Mouse (Mus musculus) cerebellum, postnatal 14 days (tissue): ENCODE results near the gene Ubl3.

Source experiments
- DNase-seq, 2 experiments: peaks; one replicate each; pipeline ENCODE4 v3.0.0; 2021; ENCODE audit warnings: mixed read lengths in 2 of 2

Gene Ubl3

DNA sequence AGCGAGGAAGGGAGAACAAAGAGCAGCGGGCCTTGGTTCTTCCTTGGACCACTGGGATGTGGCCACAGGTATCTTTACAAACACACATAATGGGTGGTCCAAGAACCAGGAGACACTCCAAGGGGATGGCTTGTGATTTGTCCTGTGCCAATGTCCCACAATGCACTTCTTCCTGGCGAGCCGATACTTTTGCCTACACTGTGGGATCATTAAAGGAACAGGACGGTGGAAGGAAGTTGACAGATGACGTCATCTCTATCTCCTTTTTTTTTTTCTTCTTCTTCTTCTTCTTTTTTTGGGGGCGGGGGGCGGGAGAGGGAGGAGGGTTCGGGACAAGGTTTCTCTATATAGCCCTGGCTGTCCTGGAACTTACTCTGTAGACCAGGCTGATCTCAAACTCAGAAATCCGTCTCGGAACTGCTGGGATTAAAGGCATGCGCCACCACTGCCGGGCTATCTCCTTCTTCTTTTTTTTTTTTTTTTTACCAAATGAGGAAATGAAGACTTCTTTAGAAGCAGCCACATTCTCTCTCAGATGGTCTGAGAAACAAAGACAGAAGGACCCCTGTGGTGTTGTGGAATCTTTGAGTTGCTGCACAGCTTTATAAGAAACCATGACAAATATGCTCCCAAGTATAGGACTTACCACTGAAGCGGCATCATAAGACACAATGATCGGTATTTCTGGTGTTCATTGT, 6.8 kb upstream of the Ubl3 start:
- DNase-seq: no peak

DNA sequence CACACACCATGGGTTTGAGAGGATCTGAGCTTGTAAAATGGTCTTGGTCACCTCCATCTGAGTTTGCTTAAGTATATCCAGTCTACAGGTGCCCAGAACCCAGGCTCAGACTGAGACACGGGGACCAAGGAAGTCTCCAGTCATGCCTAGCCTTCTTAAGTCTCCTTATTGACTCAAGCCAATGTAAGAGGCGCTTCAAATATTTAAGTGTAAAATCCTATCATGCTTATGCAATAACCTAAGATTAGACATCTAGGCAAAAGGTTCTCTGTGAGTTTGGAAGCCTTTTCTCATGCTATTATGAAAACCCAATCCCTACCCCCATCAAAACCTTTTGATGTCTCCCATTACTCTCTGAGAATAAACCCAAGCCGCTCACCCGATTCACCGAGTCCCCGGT, 5.9 kb upstream of the Ubl3 start:
- no peak for DNase-seq

DNA sequence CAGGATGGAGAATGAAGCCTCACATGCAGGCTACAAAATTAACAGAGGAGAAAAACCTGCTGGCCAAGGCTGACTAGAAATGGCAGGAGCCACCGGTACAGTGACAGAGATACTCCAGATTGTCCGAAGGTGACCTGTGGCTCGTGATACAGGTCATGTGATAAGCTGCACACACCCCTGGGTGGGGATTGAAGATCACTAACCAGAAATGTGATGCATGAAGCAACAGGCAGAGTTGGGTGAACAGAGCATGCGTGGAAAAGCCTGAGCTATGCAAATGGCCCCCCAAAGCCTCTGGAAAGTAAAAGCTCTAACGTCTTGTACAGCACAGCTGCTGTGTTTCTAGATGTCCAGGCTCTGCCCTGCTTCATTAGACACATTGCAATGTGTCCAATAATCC, 3.9 kb upstream of the Ubl3 start:
- no peak for DNase-seq

DNA sequence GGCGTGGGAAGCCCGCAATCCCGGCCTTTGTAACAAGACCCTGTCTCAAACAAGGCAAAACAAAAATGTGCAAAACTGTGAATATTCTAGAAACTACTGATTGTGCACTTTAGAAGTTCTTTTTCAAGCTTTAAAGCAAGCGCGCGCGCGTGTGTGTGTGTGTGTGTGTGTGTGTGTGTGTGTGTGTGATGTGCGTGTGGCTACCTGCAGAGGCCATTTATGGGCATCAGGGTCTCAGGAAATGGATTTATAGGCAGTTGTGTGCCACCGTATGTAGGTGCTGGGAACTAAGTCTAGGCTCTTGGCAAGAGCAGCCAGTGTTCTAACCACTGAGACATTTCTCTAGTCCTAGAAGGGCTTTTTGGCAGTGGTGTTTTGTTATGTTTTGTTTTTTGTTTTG, 2.6 kb upstream of the Ubl3 start:
- no peak for DNase-seq

DNA sequence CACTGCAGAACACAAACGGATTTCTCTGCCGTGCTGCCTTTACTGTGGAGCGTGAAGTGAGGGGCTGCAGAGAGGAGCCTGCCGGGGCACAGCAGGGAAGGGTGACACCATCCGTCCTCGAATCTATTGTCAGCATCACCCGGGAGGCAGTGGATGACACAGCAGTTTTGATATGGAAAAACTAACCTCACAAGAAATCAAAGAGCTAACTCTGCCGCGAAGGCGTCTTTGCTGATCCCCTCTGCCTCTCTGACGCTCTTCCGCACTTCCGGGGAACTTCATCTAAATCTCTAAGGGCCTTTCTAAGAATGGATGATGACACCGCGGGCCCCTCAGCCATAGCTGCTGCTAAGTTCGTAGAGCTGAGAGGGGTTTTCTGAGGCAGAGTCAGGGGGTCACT, 2.1 kb upstream of the Ubl3 start:
- DNase-seq: no peak

DNA sequence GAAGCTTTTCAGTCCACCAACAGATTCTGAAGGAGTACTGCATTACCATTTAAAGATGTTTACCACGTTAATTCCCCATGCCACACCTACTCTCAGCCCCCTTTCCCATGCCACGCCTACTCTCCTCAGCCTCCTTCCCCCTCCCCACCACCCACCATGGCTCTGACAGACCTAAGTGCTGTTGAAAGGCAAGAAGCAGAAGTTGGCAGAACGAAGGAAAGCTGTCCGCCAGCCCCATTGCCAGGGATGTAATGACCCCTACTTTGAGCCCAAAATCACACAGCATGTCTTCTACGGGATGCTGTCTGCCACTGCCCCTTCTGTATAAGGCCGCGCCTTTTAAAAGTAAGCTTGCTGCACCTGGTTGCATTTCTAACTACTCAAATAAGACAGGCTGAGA, 1.7 kb upstream of the Ubl3 start:
- no peak for DNase-seq

DNA sequence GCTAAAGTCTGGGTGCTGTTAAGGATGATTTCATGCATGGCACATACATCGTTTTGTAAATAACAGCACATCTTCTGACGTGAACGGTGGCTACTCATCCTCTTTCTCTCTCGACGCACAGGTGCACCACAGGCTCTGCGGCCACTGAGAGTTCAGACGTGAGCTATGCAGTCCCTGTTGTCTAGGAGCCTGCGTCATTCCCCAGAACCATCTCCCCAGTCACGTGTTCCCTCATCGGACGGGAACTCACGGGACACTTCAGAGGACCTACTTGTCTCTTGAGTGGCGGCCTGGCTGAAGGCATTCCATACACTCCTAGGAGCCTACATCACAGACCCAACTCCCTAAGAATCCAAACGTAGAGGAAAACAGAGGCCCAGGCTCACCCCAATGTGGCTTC, 1.1 kb upstream of the Ubl3 start:
- no peak for DNase-seq

DNA sequence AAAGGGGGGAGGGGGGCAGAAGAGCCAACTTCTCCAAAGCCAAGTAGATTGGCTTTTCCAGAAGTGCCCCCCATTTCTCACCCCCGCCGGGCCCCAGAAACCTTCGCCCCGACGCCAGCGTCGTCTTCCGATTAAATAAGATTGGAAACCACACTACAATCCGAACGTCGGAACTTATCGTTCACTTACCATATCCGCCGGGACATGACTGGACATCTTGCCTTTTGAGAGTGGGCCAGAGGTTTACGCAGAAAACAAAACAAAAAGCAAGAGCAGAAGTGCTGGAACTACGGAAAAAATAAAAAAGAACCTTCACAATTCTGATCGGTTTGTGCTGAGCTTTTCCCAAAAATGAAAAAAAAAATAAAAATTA, 839 bp downstream of the Ubl3 start:
- peak; percentile 51 to 57 for DNase-seq

DNA sequence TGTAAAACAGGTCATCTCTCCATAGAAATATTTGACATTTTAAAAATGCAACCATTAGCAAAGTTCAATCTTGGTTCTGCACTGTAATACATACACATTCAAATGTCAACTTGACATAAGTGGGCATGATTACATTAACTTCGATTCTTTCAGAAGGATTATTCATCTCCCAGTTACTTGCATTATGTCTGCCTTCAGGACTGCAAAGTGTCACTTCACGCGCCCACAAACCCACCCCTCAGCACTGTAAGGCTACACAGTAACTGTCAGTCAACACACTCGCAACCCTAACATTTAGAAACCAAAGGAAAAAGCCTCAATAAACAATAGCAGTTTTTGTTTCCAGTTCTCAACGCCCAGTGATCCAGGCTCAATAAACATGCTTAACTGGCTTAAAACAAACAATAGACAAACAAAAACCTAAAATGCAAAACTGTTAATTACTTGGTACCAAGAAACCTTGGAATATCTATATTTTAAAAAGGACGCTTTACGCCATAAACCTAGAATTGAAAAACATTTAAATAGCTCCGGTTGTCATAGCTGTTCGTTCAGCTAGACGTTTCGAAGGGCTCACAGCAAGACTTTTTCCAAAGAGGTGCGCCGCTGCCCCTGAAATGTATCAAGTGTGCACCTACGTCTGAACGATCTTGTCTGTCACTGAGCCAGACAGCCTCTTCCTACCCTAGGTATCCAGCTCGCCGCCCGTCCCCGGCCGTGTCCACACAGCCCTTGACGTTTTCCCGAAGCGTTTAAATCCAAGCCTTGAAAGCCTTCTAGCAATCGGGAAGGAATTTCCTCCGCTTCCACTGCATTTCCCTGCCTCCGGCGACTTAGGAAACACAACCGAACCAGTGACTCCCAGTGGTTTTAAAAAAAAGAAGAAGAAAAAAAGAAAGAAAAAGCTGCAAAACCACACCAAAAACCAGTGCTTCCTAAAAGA, 1.5 kb downstream of the Ubl3 start:
- peak; percentile 72 to 73 for DNase-seq

DNA sequence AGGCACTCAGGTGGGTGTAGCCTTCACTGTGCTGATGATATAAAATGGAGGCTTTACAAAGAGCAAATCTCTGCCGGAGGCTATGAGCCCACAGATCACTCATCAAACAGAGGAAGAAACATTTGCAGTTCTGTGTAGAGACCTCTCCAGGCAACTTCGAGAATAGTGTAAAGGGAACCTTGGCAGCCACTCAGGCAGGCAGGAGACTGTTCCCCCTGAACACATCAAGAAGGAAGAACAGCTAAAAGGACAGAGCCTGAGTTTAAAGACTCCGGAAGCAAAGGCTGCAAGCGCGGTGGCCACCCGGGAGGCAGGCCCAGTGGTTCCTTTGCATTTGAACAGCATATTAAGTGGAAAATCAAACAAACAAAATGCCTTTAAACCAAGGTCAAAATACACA, 2.2 kb downstream of the Ubl3 start:
- DNase-seq: peak; percentile 44 to 48

DNA sequence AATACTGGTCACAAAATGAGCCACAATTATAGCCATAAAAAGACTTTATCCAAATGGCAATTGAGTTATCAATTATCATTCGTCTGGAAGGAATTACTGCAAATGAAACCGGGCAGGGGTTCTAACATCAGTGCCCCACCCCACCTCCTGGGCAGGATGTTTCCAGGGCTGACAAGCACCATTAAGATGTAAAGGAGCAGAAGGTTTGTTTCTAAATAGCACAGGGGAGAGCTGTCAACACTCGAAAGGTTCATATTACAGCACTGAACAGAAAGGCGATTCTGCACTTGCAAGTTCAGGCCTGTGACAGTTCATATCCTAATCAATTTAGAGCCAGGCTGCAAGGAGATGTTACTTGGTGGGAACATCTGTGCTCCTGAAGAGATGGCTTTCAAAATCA, 3.3 kb downstream of the Ubl3 start:
- DNase-seq: no peak

DNA sequence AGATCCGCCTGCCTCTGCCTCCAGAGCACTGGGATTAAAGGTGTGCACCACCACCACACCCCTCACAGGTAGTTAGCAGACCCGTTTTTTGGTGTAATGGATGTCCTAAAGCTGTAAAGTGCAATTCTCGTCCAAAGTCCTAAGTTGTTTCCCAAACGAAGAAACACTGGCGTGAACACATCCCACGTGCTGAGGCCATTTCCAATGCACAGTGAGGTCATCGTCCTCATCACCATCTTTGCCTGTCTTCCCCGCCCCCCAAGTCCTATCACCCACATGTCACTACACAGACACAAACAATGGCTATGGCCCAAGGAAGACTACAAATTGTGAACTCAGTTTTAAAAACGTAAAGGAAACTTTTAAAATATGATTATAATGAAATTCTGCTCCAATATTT, 4.0 kb downstream of the Ubl3 start:
- no peak for DNase-seq

DNA sequence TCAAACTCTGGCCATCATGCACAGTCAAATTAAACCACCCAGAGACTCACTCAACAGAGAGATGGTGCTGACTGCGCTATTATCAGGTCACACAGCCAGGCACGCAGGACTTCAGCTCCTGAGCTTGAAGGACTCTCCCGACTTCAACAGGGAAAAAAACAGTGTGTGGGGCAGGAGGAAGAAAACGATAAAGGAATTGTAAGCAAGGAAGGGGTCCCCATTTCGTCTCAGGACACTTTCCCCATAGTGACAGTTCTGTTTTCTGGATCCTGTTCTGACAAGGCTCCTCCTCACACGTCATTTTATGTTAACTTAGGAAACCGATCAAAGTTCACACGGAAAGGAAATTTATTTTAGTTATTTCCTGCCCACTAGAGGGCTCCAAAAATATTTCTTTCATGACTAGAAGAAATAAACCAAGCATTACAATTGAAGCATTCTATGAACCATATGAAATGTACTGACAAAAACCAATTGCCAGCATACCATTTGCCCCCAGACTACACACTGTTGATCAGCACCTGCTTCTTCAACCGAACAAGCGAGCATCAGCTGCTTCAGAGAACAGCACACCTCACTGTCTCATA, 4.6 kb downstream of the Ubl3 start:
- no peak for DNase-seq

DNA sequence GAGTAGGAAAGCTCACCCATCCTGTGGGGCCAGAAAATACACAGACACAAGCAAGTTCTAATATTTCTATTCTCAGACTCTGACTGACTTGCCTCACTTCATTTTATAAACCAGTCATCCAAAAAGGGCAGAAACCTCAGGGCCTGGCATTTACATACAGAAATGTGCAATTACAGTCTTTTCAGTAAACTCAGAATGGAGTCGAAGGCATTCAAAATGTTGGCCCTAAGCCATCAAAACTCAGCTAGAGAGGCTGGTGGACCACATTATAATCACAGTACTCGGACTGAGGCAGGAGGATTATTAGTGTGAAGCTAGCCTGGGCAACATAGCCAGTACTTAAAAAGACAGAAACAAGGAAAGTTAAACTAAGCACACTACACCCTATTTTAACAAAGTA, 5.6 kb downstream of the Ubl3 start:
- DNase-seq: no peak

DNA sequence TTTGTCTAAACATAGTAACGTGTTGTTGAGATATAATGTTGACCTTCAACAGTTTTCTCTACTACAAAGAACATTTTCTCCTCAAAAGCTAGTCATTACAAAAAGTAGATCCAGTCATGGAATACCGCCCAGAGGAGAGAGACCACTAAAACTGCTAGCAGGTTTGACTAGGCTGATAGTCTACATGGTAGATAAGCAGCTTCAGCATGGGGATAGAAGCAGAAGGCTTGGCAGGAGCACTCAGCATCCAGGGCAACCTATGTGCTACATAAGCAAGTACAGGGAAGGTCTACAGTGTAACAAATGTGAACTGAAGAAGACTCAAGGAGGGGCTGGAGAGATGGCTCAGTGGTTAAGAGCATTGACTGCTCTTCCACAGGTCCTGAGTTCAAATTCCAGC, 7.9 kb downstream of the Ubl3 start:
- no peak for DNase-seq

DNA sequence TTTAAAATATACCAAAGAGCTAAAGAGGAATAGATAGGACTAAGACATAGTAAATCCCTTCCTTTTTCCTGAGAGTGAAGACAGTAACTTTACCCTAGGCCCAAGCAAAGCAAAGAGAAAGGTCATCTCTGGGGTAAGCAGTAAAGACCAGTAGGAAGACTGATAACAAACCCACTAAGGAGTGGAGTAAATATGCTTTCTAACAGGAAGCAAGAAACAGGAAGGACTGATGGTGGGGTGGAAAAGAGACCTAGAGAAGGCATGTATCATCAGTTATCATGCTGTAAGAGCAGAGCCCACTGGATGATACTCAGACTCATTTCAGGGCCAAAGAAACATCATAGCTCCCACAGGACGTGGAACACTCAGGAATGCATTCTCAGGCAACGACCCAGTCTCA, 10.4 kb downstream of the Ubl3 start:
- DNase-seq: no peak

DNA sequence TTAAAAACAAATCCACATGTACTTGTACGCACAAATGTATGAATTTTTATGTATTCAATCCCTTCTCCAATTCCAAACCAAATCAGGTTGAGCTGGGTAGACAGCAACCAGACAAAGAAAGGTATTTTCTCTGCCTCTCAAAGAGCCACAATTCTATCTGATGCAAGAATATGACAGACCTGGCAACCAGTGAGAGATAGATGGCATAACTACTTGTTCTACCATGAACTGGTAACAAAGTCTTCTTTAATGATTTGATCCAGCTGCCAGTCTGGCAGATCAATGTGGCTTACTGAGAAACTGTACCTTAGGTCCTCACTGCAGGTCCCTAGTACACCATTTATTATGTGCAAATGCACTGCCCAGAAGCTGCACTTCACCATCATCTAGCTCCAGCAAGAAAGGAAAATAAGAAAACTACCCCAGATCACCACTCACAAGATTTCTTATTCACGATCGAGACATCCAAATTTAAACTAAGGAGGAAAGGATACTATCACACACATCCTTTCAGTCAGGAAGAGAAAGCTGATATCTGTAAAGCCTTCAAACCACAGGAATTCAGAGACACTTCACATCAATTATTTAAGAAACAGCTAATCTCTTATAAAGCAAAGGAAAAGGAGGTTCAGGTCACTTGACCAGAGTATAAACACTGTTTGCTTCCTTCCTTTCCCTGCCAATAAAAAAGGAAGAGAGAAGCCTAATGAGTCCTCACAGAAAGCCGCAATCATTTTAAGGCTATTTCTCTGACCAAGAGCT, 16.7 kb downstream of the Ubl3 start:
- no peak for DNase-seq

DNA sequence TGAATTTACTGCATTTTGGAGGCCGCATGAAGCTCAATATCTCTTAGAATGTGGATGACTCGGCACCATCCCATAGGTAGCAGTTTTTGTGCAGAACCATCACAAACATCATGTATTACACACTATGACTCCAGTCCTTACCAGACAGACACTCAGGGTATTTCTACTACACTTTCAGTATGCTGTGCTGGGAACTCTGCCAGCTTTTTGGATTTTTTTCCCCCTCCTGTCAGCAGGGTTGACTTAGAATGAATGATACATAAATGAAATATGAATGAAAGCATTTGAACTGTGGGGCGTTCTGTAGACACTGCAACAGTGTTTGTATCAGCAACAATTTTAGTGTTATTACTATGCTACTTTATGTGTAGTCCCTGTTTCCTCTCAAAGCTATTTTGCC, 17.9 kb downstream of the Ubl3 start:
- peak; percentile 53 to 66 for DNase-seq

DNA sequence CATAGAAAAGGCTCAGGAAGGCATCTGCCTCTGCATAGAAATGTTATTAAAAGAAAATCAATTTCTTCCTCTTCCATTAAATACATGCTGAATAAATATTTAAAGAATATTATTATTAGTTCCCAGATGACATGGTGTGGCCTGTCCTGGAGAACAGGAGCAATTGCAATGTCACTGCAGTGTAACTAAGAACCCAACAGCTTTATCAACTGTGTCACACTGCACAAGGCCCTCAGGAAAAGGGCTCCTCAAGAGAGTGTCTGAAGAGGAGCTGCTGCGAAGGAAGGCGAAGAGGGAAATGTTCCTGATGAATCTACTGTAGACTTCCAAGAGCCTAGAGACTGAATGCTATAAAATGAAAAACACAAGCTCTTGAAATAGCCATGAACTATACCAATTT, 18.7 kb downstream of the Ubl3 start:
- no peak for DNase-seq

DNA sequence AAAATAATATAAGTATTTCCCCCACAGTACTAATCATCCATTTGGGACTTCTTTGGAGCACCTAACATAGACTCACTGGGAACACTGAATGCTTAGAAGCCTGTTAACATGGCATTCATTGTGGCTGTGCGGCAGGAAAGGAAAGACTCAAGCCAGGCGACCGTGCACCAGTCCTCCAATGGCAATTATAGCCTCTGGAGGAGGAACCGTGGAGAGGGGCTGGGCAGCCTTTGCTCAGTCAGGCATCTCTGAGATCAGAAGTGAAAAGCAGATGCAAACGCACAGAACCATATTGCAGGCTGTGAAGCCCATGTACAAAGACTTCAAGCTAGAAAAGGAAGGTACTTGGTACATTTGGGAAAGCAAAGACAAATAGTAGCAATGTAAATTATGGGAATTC, 20.4 kb downstream of the Ubl3 start:
- no peak for DNase-seq

DNA sequence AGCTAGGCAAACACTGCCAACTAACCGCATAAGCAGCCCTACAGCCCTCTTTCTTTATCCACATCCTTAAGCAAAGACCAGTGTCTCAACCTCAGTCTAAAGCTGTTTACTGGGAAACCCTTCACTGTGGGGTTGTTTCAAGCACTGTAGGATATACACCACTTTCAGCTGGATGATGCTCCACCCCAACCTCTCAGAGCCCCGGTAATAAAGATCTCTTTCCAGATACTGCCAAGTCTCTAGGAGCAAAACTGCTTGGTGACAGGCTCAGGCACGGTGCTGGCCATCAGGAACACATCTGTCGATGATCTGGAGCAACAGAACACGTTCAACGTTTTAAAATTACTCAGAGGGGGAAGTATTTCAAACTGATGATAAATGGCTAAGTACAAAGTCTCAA, 25.0 kb downstream of the Ubl3 start:
- no peak for DNase-seq

DNA sequence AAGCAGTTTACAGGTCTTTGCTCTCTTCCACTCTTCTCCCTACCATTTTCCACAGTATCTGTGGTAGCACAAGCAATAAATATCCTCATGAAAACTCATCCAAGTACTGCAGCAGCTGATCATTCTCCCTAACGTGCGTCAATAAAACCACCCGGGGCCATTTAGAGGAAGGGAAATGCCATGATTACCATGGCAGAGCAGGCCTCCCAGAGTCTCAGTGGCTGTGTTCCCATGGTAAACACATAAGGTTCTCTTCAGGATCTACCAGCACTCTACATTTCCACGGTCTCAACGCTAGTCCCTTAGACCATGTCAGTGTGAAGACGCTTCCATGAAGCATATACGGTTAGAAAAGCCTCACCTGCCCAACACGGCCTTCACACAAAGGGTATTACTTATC, 26.0 kb downstream of the Ubl3 start:
- DNase-seq: no peak

DNA sequence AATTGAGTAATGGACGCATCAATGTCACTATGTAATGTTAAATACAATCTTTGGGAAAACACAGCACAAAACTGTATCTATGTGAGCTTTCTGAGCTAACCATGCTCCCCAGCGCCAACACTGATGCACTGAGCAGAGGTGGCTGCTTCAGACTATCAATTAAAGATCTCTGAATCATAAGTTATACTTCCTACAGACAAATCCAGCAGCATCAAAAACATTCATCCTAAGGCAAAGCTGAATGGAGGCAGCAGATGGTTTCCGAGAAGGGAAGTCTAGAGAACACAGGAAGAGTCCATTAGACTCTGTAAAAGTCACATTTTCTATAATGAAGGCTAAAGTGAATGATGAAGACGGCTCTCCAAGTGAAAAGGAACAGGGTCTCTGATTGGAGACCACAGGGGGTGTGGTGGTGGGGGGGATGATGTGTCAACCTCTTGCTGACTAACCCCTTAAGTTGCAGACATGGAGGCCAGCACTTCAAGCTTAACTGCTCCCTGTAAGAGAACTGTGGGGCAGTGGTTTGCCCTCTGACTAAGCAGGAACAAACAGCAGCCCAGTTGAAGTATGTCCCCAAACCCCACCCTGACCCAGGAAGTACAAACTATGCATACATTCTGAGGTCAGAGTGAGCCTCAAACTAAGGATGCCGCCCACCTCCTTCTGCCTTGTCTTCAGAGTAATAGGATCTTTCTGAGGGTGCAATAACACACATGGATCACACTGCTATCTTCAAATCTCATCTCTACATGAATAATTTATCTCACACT, 29.2 kb downstream of the Ubl3 start:
- no peak for DNase-seq
